Mouse (Mus musculus) bone marrow, adult 2 months (tissue): ENCODE measurements at regions not wholly inside any gene's neighbourhood (a gene's known extent, or its start where the extent isn't known, plus 50 kb on each side); places are given as distances from the start of the nearest gene placed in this dataset.

ENCODE experiments used
- CTCF ChIP-seq: fragments of 200-500 bp; IDR thresholded peaks from 2 replicates; pipeline ENCODE4 v1.5.1; 2011; ENCODE audit warnings: low read length, control low read depth; ENCODE audit not compliant: control insufficient read depth, insufficient read depth
- POLR2A ChIP-seq: fragments of 200-500 bp; IDR thresholded peaks from 2 replicates; pipeline ENCODE4 v1.6.1; 2011; ENCODE audit warnings: low read depth, mild to moderate bottlenecking, control low read depth, low read length, borderline replicate concordance; ENCODE audit not compliant: control insufficient read depth

DNA sequence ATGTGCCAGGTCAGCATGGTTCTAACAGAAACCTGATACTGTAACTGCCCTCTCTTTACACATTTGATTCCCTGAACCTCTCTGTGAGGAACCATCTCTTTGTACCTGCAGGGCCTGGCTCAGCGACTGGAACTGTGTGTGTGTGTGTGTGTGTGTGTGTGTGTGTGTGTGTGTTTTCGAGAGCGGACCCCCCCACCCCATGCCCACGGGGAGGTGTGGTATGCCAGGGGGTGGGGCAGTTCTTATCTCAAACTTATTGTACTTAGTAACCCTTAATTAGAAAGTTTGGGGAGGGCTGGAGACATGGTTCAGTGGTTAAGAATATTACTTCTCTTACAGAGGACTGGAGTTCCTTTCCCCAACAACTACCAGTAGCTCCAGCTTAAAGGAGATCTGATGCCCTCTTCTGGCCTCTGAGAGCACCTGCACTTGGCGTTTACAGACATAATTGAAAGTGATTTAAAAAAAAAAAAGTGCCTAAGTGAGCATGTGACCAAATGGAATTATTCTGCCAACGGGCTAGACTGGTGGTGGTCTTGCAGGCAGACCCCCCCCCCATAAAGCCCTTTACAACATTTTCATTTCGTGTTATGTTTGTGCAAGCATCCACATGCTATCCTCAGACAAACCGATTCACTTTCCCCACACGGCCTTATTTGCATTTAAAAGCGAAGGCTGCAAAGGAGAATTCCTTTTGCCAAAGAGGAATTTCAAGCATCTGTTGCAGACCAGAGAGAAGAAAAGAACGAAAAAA is 77.7 kb upstream of the Med14 start:
- TF ChIP-seq CTCF (peak; percentile 34), POLR2A (no peak)
